Mouse (Mus musculus) MEL (cell line): ENCODE data around the gene Tgfbr3.

Source experiments
- CTCF ChIP-seq, 3 experiments: IDR thresholded peaks in 2 of 3; conservative IDR thresholded peaks in 1 of 3; 2 replicates each; pipeline ENCODE4 v1.5.1; 2011 to 2012; ENCODE audit warnings: low read length in 3 of 3, low read depth in 2 of 3, mild to moderate bottlenecking in 2 of 3, improper control_type of control experiment in 1 of 3, inconsistent platforms in 1 of 3, mixed read lengths in 1 of 3, moderate library complexity in 1 of 3; ENCODE audit not compliant: control insufficient read depth in 1 of 3, insufficient read depth in 1 of 3, poor library complexity in 1 of 3, severe bottlenecking in 1 of 3
- EP300 ChIP-seq, 2 experiments: IDR thresholded peaks; 2 replicates each; pipeline ENCODE4 v1.6.1; 2011; ENCODE audit warnings: improper control_type of control experiment in 2 of 2, low read length in 2 of 2, low read depth in 1 of 2, mild to moderate bottlenecking in 1 of 2
- POLR2A ChIP-seq, 2 experiments: IDR thresholded peaks; 2 replicates each; pipeline ENCODE4 v1.6.1; 2011 to 2012; ENCODE audit warnings: low read length in 2 of 2, mild to moderate bottlenecking in 2 of 2, control low read depth in 1 of 2, improper control_type of control experiment in 1 of 2, low read depth in 1 of 2, moderate library complexity in 1 of 2; ENCODE audit not compliant: control insufficient read depth in 1 of 2, insufficient read depth in 1 of 2, poor library complexity in 1 of 2
- POLR2AphosphoS2 ChIP-seq: IDR thresholded peaks from 2 replicates; pipeline ENCODE4 v1.6.1; 2011; ENCODE audit warnings: low read length, improper control_type of control experiment

GRCm38 (mm10) chr5:107224820-107225417, 64.5 kb downstream of the Tgfbr3 start:
- TF ChIP-seq POLR2AphosphoS2 (no peak), CTCF (IDR thresholded peaks at IDR 0.05 in 2 of 3, conservative IDR thresholded peaks at IDR 0.05 in 1 of 3; ENCODE audit: control insufficient read depth in 1 of 3, insufficient read depth in 1 of 3, low read depth in 2 of 3, low read length in 3 of 3, poor library complexity in 1 of 3, severe bottlenecking in 1 of 3) (no peak), POLR2A (IDR thresholded peaks at IDR 0.05; ENCODE audit: control insufficient read depth in 1 of 2, insufficient read depth in 1 of 2, low read depth in 1 of 2, low read length in 2 of 2, poor library complexity in 1 of 2) (0 out of 4 replicates have a peak, but pooled peaks of 1 of the 2 experiments have one; percentile 34), EP300 (IDR thresholded peaks at IDR 0.05; ENCODE audit: low read depth in 1 of 2, low read length in 2 of 2) (peak; percentile 59 to 80; a peak in 3 of 4 replicates)
